Mouse (Mus musculus): ENCODE measurements at regions not wholly inside any gene's neighbourhood (a gene's known extent, or its start where the extent isn't known, plus 50 kb on each side); places are given as distances from the start of the nearest gene placed in this dataset.

- H3K4me3 ChIP-seq (replicated peaks; ENCODE audit: low read length) = no peak overlapping the region
- no peaks in the 10 kb centered on the region for H3K36me3 ChIP-seq (ENCODE audit: insufficient read depth, low read length)
- H3K4me1 ChIP-seq (replicated peaks; ENCODE audit: low read depth, low read length) = no peaks in the 10 kb centered on the region
- no peak for TF ChIP-seq POU5F1 (IDR thresholded peaks at IDR 0.05; ENCODE audit: borderline replicate concordance, low read length)
- no peak for TF ChIP-seq CTCF (conservative IDR thresholded peaks at IDR 0.05; ENCODE audit: low read length)
- TF ChIP-seq NANOG (IDR thresholded peaks at IDR 0.05; ENCODE audit: borderline replicate concordance, low read length) = no peak
- peaks cover 7% of the 10 kb centered on the region for H3K9me3 ChIP-seq (ENCODE audit: low read length)
- no peaks in the 10 kb centered on the region for H3K27me3 ChIP-seq (ENCODE audit: insufficient read depth, low read length)
Observed at GRCm38 (mm10) chr16:76079761-76080502, 57.9 kb upstream of the Samsn1 start.

GRCm38 (mm10) chr16:76078219-76078618 is 56.1 kb upstream of the Samsn1 start:
- Histone ChIP-seq H3K36me3 (ENCODE audit: insufficient read depth, low read length) (no peaks in the 10 kb centered on the region), H3K27me3 (ENCODE audit: insufficient read depth, low read length) (no peaks in the 10 kb centered on the region), H3K4me1 (replicated peaks; ENCODE audit: low read depth, low read length) (no peaks in the 10 kb centered on the region), H3K4me3 (replicated peaks; ENCODE audit: low read length) (no peak overlapping the region), H3K9me3 (ENCODE audit: low read length) (peaks cover 10% of the 10 kb centered on the region)
- TF ChIP-seq CTCF (conservative IDR thresholded peaks at IDR 0.05; ENCODE audit: low read length) (no peak), POU5F1 (IDR thresholded peaks at IDR 0.05; ENCODE audit: borderline replicate concordance, low read length) (no peak), NANOG (IDR thresholded peaks at IDR 0.05; ENCODE audit: borderline replicate concordance, low read length) (no peak)

GRCm38 (mm10) chr16:76076231-76076630 is 54.1 kb upstream of the Samsn1 start:
- Histone ChIP-seq H3K4me1 (replicated peaks; ENCODE audit: low read depth, low read length) (no peaks in the 10 kb centered on the region), H3K36me3 (ENCODE audit: insufficient read depth, low read length) (no peaks in the 10 kb centered on the region), H3K4me3 (replicated peaks; ENCODE audit: low read length) (no peak overlapping the region), H3K27me3 (ENCODE audit: insufficient read depth, low read length) (no peaks in the 10 kb centered on the region), H3K9me3 (ENCODE audit: low read length) (peaks cover 11% of the 10 kb centered on the region)
- TF ChIP-seq CTCF (conservative IDR thresholded peaks at IDR 0.05; ENCODE audit: low read length) (no peak), NANOG (IDR thresholded peaks at IDR 0.05; ENCODE audit: borderline replicate concordance, low read length) (no peak)
